Mouse (Mus musculus): ENCODE results near the gene Klk10.

Gene Klk10

DNA sequence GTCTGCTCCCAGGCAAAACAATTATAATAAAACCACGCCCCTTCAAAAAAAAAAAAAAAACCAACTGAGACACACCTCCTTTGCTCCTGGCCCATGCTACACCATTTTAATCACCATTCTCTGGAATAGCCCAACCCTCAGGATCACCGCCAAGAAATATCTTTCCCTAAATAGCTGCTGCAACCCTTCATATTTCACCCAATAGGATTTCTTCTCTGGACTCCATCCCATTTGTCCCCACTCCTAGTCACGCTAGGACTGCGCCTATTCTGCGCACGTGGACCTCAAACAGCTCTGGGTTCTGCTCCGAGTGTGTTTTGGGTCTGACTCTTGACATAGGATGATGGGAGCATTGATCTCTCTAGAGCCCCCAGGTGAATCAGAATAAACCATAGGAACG is 15.5 kb downstream of the Klk10 start:
- no peak for DNase-seq (ENCODE audit: low read depth, low spot score)

- DNase-seq (ENCODE audit: low read depth, low spot score), result peak; percentile 36
These were observed 16.5 kb downstream of the Klk10 start, which contains the start of gene Klk8 for GRCm38 (mm10) chr7:43797333-43797769. Gene Klk8, plus strand, starts transcription at chr7:43797577.

DNA sequence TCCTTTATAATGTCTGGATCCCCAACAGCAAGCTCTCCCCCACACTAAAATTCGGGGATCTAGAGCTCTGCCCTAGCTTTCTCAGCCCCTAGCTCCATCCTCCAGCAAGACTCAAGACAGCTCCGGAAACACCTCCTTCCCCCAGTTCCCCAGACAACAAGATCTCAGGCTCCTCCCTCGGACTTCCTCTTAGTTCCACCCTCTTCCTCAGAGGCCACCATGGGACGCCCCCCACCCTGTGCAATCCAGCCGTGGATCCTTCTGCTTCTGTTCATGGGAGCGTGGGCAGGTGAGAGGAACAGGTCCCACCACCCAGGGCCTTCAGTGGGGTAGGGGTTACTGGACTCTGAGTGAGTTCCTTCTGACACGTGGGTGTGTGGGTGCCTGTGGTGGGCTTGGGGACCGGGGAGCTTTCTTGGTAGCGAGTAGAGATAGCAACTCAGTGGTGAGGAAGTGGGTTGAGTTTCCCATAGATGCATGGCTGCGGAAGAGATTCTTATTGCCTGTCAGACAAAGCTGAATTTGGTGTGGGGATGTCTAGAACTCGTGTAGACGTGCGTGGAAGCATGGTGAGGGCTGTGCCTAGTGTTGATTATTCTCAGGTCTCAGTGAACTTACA is 17.1 kb downstream of the Klk10 start:
- peak; percentile 12 for DNase-seq (ENCODE audit: low read depth, low spot score)

DNA sequence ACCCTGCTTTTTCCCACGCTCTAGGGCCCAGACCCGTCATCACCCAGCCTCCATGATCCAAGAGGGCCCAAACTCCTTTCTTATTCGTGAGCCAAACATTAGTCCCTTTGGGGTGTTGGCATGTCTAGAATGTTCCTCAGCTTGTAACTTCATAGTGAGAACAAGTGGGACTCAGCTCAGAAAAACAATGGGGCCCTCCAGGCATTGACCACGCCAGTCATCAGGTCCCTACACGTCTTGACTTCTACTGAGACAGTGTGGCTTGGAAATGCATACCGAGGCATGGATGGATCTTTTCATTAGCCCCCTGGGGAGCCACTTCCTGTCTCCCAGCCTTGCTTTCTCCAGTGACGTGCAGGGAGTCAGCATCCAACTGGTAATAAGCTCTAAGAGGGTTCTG is 19.0 kb downstream of the Klk10 start:
- no peak for DNase-seq (ENCODE audit: low read depth, low spot score)

DNA sequence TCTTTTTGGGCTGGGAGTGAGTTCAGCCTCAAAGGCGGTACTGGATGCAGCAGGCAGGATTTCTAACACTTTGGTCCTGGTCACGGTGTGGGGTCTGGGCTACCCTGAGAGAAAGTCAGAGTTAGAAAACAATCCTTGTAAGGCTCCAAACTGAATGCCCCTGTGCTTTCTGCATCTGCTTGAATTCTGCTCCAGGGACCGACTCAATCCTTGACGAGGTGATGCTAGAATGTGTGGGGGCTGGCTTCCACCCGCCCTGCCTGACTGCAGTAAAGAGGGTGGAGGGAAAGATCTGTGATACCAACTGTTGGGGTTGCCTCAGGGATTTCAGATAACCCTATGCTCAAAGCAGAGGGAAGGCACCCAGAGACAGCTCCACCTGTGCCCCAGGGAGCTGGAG is 30.2 kb downstream of the Klk10 start, which contains the start of gene Klk7:
Gene Klk7 (plus strand): TSS at position 301 of the 400 bp plus-strand sequence.
- no peak for DNase-seq (ENCODE audit: low read depth, low spot score)

- DNase-seq (ENCODE audit: low read depth, low spot score), result no peak
These were observed 34.4 kb downstream of the Klk10 start for GRCm38 (mm10) chr7:43815211-43815610.

DNA sequence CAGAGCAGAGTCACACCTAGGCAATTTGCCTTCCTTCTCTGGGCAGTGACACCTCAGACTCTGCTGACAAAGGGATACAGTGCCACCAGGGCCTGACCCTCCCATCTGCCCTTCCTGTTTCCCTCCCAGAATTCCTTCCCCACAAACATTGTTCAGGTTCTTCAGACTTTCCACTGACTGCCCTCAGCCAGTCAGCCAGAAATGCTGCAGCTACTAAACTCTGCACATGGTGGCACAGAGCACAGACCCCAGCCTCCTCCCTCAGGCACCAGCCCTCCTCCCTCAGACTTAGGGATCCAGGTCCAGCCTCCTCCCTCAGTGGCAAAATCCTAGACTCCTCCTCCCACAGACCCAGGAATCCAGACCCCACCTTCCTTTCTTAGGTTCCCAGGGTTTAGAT is 35.9 kb downstream of the Klk10 start:
- DNase-seq (ENCODE audit: low read depth, low spot score), result no peak

DNA sequence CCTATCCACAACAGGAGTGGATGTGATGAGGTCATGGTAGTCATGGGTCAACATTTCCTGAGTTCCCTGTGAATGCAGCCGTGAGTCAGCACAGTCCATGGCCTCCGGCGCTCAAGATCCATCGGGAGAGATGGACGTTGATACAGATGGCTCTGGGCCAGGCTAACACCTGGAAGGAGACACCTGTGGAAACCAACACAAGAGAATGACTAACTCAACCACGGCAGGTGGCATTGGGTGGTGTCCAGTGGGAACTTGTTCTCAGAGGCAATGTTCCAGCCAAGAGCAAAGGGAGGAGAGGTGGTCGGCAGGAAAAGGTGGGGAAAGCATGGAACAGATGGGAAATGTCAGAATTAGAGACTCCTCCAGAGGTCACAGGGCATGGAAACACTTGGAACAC is 40.7 kb downstream of the Klk10 start:
- no peak for DNase-seq (ENCODE audit: low read depth, low spot score)

DNA sequence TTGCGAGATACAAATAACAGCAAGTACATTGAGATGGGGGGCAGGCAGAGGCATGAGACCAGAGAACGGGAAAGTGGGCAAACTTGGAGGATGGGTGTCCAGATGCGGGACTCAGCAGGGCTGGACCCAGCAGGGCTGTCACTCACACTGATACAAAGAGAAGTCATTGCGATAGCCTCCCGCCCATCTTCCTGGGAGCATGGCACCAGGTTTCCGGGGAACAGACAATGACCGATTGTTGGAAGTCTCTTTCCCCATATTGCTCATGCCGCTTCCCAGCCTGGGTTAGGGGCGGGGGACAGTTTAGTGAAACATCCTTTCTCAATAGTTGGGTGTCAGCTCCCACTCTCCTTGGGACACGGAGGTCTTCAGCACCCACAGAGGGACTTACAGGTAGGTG is 43.4 kb downstream of the Klk10 start, which contains the start of gene Klk6:
Gene Klk6 (plus strand): TSS at position 301 of the 400 bp plus-strand sequence.
- DNase-seq (ENCODE audit: low read depth, low spot score), result no peak

GRCm38 (mm10) chr7:43826056-43826455 is 45.2 kb downstream of the Klk10 start:
- DNase-seq (ENCODE audit: low read depth, low spot score), result no peak

GRCm38 (mm10) chr7:43827706-43828105 is 46.9 kb downstream of the Klk10 start:
- no peak for DNase-seq (ENCODE audit: low read depth, low spot score)

DNA sequence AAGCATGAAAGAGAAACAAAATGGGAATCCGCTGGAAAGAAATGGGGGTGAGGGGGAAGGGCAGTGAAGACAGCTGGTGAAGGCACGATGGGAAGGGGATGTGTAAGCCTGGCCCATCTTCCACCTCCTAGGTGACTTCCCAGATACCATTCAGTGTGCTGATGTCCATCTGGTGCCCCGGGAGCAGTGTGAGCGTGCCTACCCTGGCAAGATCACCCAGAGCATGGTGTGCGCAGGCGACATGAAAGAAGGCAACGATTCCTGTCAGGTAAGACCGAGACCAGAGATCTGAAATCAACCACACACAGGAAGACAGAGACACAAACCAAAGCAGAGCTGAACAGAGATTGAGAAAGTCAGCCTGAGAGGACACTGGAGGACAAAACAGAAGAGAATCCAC is 48.2 kb downstream of the Klk10 start:
- DNase-seq (ENCODE audit: low read depth, low spot score), result no peak
